Mouse (Mus musculus): Measurements from ENCODE around the gene Akap8l. TPM values are rescaled to one million over a fixed set of nuclear protein-coding genes. Genes with fewer than 3 reads are reported as not detected.

The Akap8l gene
- total RNA-seq, 1 experiment = 63.6 TPM

DNA sequence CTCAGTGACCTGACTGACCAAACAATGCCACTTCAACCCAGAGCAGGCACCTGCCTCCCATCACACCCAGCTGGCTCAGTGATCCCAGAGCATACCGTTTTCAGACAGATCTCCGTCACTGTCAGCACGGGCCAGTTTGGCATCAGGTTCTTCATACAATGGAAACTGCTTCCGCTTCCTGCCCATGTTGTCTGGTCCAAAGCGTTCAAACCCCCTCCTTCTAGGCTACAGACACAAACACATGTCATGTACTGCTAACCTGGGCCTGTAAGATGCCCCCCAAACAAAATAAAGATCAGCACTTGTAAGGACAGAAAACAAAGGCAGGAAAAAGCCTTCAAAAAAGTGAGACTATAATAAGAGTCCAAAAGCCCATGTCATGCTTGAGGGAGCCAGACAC lies 34.8 kb downstream of the Akap8l start:
- TF ChIP-seq ZNF384 (IDR thresholded peaks at IDR 0.05; ENCODE audit: low read depth, low read length) (no peak), ZC3H11A (IDR thresholded peaks at IDR 0.05; ENCODE audit: borderline replicate concordance, low read depth, low read length) (no peak), MAFK (IDR thresholded peaks at IDR 0.05; ENCODE audit: insufficient read depth, low read depth, low read length) (no peak), HCFC1 (IDR thresholded peaks at IDR 0.05; ENCODE audit: borderline replicate concordance, insufficient read depth, low read length) (no peak), CHD2 (IDR thresholded peaks at IDR 0.05; ENCODE audit: low read depth, low read length) (no peak)
- H3K9ac ChIP-seq (ENCODE audit: insufficient read depth, low read depth, low read length, poor library complexity, severe bottlenecking) = no peak overlapping the region
- DNase-seq (ENCODE audit: low read depth, low spot score) = no peak

DNA sequence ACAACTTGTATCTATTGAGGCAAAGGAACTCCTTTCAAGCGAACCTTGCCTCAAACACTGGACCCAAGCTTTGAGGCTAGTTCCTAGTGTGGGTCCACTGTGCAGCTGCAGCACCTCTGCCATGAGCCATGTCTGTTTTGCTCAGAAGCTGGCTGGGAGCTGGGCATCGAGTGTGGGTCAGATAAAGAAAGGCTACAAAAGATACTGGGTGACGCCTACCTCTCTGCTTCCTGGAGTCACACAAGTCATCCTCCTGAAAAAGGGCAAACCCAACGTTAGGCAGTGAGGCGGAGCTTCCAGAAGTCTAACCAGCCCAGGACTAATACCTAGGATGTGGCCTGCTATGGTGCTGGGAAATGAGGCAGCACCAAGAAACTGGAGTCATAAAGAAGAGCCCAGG lies 36.5 kb downstream of the Akap8l start:
- in situ Hi-C loops (cut with MboI; ENCODE audit: low sequenced_read_pairs in 2 of 2, unreplicated experiment in 2 of 2) = no loop called here
- H3K36me3 ChIP-seq (ENCODE audit: control insufficient read depth, insufficient read depth, low read length, poor library complexity, severe bottlenecking) = peaks cover 84% of the 10 kb centered on the region

More for the DNA sequence above, 34.8 kb downstream of the Akap8l start:
- peaks cover 2 to 4% of the 10 kb centered on the region in 2 experiments; a peak in 1 of 4 replicates for H3K4me1 ChIP-seq (ENCODE audit: control insufficient read depth in 2 of 2, insufficient read depth in 2 of 2, low read length in 2 of 2, poor library complexity in 1 of 2)
- no peak overlapping the region for H3K27ac ChIP-seq (ENCODE audit: insufficient read depth, low read depth, low read length, poor library complexity, severe bottlenecking)
- H3K9me3 ChIP-seq (ENCODE audit: control insufficient read depth, insufficient read depth, low read depth, low read length) = no peaks in the 10 kb centered on the region
- in situ Hi-C loops (cut with MboI; ENCODE audit: low sequenced_read_pairs in 2 of 2, unreplicated experiment in 2 of 2) = no loop called here
- H3K36me3 ChIP-seq (ENCODE audit: control insufficient read depth, insufficient read depth, low read length, poor library complexity, severe bottlenecking) = peaks cover 68% of the 10 kb centered on the region
- no peak overlapping the region for H3K4me3 ChIP-seq (ENCODE audit: insufficient read depth in 1 of 2, low read depth in 1 of 2, low read length in 2 of 2, poor library complexity in 1 of 2, severe bottlenecking in 1 of 2)

GRCm38 (mm10) chr17:32312801-32313200 lies 37.6 kb downstream of the Akap8l start:
- Histone ChIP-seq H3K4me1 (ENCODE audit: control insufficient read depth in 2 of 2, insufficient read depth in 2 of 2, low read length in 2 of 2, poor library complexity in 1 of 2) (0 out of 4 replicates have a peak, but pooled peaks cover 0 to 2% of the 10 kb centered on the region in 2 experiments), H3K36me3 (ENCODE audit: control insufficient read depth, insufficient read depth, low read length, poor library complexity, severe bottlenecking) (peaks cover 90% of the 10 kb centered on the region), H3K27ac (ENCODE audit: insufficient read depth, low read depth, low read length, poor library complexity, severe bottlenecking) (no peak overlapping the region), H3K9me3 (ENCODE audit: control insufficient read depth, insufficient read depth, low read depth, low read length) (no peaks in the 10 kb centered on the region), H3K4me3 (ENCODE audit: insufficient read depth in 1 of 2, low read depth in 1 of 2, low read length in 2 of 2, poor library complexity in 1 of 2, severe bottlenecking in 1 of 2) (no peak overlapping the region), H3K9ac (ENCODE audit: insufficient read depth, low read depth, low read length, poor library complexity, severe bottlenecking) (no peak overlapping the region)
- TF ChIP-seq HCFC1 (IDR thresholded peaks at IDR 0.05; ENCODE audit: borderline replicate concordance, insufficient read depth, low read length) = no peak
- TF ChIP-seq ZC3H11A (IDR thresholded peaks at IDR 0.05; ENCODE audit: borderline replicate concordance, low read depth, low read length) = no peak
- no peak for DNase-seq (ENCODE audit: low read depth, low spot score)
- in situ Hi-C loops (cut with MboI; ENCODE audit: low sequenced_read_pairs in 2 of 2, unreplicated experiment in 2 of 2) = no loop called here

More for the DNA sequence above, 36.5 kb downstream of the Akap8l start:
- Histone ChIP-seq H3K4me3 (ENCODE audit: insufficient read depth in 1 of 2, low read depth in 1 of 2, low read length in 2 of 2, poor library complexity in 1 of 2, severe bottlenecking in 1 of 2) (no peak overlapping the region), H3K27ac (ENCODE audit: insufficient read depth, low read depth, low read length, poor library complexity, severe bottlenecking) (no peak overlapping the region), H3K9me3 (ENCODE audit: control insufficient read depth, insufficient read depth, low read depth, low read length) (no peaks in the 10 kb centered on the region), H3K9ac (ENCODE audit: insufficient read depth, low read depth, low read length, poor library complexity, severe bottlenecking) (no peak overlapping the region), H3K4me1 (ENCODE audit: control insufficient read depth in 2 of 2, insufficient read depth in 2 of 2, low read length in 2 of 2, poor library complexity in 1 of 2) (peaks cover 2% of the 10 kb centered on the region in 2 experiments; a peak in 1 of 4 replicates)
- DNase-seq (ENCODE audit: low read depth, low spot score) = no peak
- TF ChIP-seq CHD2 (IDR thresholded peaks at IDR 0.05; ENCODE audit: low read depth, low read length) = no peak
- no peak for TF ChIP-seq HCFC1 (IDR thresholded peaks at IDR 0.05; ENCODE audit: borderline replicate concordance, insufficient read depth, low read length)
- no peak for TF ChIP-seq MAFK (IDR thresholded peaks at IDR 0.05; ENCODE audit: insufficient read depth, low read depth, low read length)
- TF ChIP-seq ZC3H11A (IDR thresholded peaks at IDR 0.05; ENCODE audit: borderline replicate concordance, low read depth, low read length) = no peak
- TF ChIP-seq ZNF384 (IDR thresholded peaks at IDR 0.05; ENCODE audit: low read depth, low read length) = no peak

DNA sequence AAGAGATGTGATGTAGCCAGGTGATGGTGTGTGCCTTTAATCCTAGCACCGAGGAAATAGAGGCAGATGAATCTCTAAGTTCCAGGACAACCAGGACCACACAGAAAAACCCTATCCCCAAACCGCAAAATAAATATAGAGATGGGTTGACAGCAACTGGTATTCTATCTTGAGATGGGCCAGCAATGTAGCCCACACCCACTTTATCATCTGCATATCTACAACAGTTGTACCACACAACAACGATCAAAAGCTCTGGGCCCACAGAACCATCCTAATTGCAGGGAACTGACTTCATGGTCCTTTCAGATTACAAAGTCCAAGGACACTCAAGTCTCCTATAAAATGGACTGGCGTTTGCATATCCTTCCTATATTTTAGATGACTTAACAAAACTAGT lies 42.4 kb downstream of the Akap8l start:
- H3K9ac ChIP-seq (ENCODE audit: insufficient read depth, low read depth, low read length, poor library complexity, severe bottlenecking) = no peak overlapping the region
- no peak for TF ChIP-seq ZNF384 (IDR thresholded peaks at IDR 0.05; ENCODE audit: low read depth, low read length)
- no peak for TF ChIP-seq ZC3H11A (IDR thresholded peaks at IDR 0.05; ENCODE audit: borderline replicate concordance, low read depth, low read length)
- DNase-seq (ENCODE audit: low read depth, low spot score) = no peak
- in situ Hi-C loops (cut with MboI; ENCODE audit: low sequenced_read_pairs in 2 of 2, unreplicated experiment in 2 of 2) = no loop called here
- no peak overlapping the region for H3K27ac ChIP-seq (ENCODE audit: insufficient read depth, low read depth, low read length, poor library complexity, severe bottlenecking)
- no peak overlapping the region for H3K4me3 ChIP-seq (ENCODE audit: insufficient read depth in 1 of 2, low read depth in 1 of 2, low read length in 2 of 2, poor library complexity in 1 of 2, severe bottlenecking in 1 of 2)
- H3K9me3 ChIP-seq (ENCODE audit: control insufficient read depth, insufficient read depth, low read depth, low read length) = no peaks in the 10 kb centered on the region
- no peaks in the 10 kb centered on the region for H3K4me1 ChIP-seq (ENCODE audit: control insufficient read depth in 2 of 2, insufficient read depth in 2 of 2, low read length in 2 of 2, poor library complexity in 1 of 2)
- peaks cover 74% of the 10 kb centered on the region for H3K36me3 ChIP-seq (ENCODE audit: control insufficient read depth, insufficient read depth, low read length, poor library complexity, severe bottlenecking)

- Histone ChIP-seq H3K36me3 (ENCODE audit: control insufficient read depth, insufficient read depth, low read length, poor library complexity, severe bottlenecking) (no peaks in the 10 kb centered on the region), H3K4me1 (ENCODE audit: control insufficient read depth in 2 of 2, insufficient read depth in 2 of 2, low read length in 2 of 2, poor library complexity in 1 of 2) (peaks cover 2 to 3% of the 10 kb centered on the region in 2 experiments; a peak in 3 of 4 replicates), H3K9ac (ENCODE audit: insufficient read depth, low read depth, low read length, poor library complexity, severe bottlenecking) (no peak overlapping the region), H3K9me3 (ENCODE audit: control insufficient read depth, insufficient read depth, low read depth, low read length) (no peaks in the 10 kb centered on the region), H3K4me3 (ENCODE audit: insufficient read depth in 1 of 2, low read depth in 1 of 2, low read length in 2 of 2, poor library complexity in 1 of 2, severe bottlenecking in 1 of 2) (no peak overlapping the region), H3K27ac (ENCODE audit: insufficient read depth, low read depth, low read length, poor library complexity, severe bottlenecking) (no peak overlapping the region)
- TF ChIP-seq MAFK (IDR thresholded peaks at IDR 0.05; ENCODE audit: insufficient read depth, low read depth, low read length) = no peak
- TF ChIP-seq HCFC1 (IDR thresholded peaks at IDR 0.05; ENCODE audit: borderline replicate concordance, insufficient read depth, low read length) = no peak
- no peak for TF ChIP-seq ZC3H11A (IDR thresholded peaks at IDR 0.05; ENCODE audit: borderline replicate concordance, low read depth, low read length)
- no peak for TF ChIP-seq ZNF384 (IDR thresholded peaks at IDR 0.05; ENCODE audit: low read depth, low read length)
- TF ChIP-seq CHD2 (IDR thresholded peaks at IDR 0.05; ENCODE audit: low read depth, low read length) = no peak
- in situ Hi-C loops (cut with MboI; ENCODE audit: low sequenced_read_pairs in 2 of 2, unreplicated experiment in 2 of 2) = no loop called here
- DNase-seq (ENCODE audit: low read depth, low spot score) = no peak
Measured at GRCm38 (mm10) chr17:32298125-32298524, 52.3 kb downstream of the Akap8l start.
